Mouse (Mus musculus): ENCODE measurements around the gene Atp2b2.
A peak's percentile ranks its signal among the peaks of the same experiment; 100 is the strongest.

Atp2b2 gene

DNA sequence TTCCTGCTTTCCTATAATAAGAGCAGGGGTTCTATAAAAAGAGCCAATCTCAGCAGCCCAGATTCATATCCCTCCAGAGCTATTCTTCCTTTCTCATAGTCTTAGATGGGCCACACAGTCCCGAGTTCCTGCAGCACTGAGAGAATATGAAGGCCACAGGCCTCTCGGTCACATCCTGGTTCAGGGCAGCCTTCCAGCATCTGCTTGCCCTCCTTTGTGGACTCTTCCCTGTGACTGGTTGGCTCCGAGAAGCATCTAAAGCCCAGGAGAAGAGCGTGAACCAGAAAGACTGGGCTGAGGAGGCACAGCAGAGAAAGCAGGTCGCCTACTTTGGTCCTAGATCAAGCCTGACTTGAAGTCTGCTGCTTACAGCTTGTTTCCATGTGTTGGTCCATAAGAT is 28.6 kb downstream of the Atp2b2 start:
- DNase-seq (ENCODE audit: extremely low read depth, low read depth, low spot score): no peak

DNA sequence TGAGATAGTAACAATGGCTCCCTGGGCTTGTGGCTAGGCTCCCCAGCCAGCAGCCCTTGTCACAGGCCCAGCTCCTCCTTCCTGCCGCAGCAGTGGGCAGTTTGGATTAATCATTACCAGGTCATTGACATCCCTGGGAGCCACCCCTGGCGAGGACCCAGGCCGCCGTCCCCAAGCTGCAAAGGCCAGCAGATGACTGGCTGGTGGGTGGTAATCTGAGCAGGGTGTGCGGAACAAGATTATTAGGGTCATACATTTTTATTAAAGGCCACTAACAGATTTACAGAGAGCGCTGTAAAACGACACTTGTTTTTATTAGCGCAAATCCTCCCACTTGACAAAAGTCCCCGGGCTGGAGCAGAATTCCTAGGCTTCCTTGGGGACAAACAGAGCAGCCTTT is 29.6 kb downstream of the Atp2b2 start:
- DNase-seq (ENCODE audit: extremely low read depth, low read depth, low spot score): no peak

GRCm38 (mm10) chr6:114011976-114012375 is 30.4 kb downstream of the Atp2b2 start:
- DNase-seq (ENCODE audit: extremely low read depth, low read depth, low spot score): no peak

DNA sequence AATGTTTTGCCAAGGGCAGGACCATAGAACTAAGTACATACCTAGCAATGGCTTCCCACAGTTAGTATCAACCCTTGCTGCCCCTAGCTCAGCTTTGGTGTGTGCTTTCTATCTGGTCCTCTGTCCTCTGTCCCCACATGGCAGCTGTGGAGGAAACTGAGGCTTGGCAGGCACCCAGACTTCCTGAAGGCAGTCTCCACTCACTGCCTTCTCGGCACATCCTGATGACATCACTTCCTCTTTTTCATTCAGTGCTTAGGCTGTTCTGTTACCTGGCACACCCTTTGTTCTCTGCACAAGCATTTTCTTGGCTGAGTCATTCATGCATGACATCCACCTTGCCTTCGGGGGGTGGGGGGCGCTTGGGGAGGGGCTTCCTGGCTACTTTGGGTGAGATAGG is 38.6 kb downstream of the Atp2b2 start:
- no peak for DNase-seq (ENCODE audit: extremely low read depth, low read depth, low spot score)

DNA sequence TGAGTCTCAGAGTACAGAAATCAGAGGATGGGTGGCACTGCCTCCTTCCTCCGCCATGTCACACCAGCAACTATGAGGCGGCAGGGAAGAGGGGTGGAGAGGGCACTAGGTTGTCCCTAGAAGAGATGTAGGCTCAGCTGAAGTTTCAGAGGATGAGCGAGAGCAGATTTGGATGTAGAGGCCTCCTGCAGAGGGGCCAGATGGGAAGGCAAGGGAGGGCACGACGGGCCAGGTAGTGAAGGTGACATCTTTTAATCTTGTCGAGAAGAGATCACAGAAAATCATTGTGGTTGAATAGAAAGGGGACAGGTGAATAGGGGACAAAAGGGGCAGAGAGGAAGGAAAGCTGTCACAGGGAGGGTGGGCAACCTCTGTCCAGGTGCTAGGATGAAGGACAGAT is 41.5 kb downstream of the Atp2b2 start:
- no peak for DNase-seq (ENCODE audit: extremely low read depth, low read depth, low spot score)

- DNase-seq (ENCODE audit: extremely low read depth, low read depth, low spot score): no peak
Observed at GRCm38 (mm10) chr6:114000304-114000703, 42.1 kb downstream of the Atp2b2 start.

DNA sequence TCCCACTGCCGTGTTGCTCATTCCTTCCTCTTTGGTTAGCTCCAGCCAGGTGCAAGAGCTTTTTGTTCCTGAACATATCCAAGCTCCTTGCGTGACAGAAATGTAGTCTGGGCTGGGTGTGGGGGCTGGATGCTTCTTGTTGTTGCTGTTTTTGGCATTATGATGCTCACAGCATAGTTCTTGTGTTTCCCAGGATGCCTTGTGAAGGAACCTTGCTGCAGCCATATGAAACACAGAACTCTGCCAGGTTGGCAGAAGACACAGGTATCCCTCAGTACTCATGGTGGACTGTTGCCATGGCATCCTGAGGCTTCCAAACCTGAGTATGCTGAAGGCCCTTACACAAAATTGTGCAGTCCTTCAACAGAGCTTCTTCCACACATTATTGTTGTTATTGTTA is 44.0 kb downstream of the Atp2b2 start:
- no peak for DNase-seq (ENCODE audit: extremely low read depth, low read depth, low spot score)

- DNase-seq (ENCODE audit: extremely low read depth, low read depth, low spot score): no peak
Observed at GRCm38 (mm10) chr6:113994176-113994575, 48.2 kb downstream of the Atp2b2 start.

DNA sequence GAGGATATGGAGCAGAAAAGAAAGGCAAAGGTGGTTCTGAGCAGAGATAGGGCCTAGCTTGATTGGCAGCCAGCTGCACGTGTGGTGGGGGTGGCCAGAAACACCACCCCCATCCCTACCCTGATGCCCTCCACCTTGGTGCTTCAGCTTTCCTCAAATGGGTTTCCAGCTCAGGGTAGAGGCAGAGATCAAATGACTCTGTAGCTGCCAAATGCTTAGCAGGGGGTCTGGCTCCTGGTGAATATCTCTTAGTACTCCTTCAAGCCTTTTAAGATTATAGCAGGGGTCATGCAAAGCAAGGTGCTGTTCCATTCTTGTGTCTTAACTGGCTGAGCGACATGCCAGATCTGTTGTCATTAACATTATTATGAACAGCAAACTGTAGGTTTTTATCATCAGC is 50.3 kb downstream of the Atp2b2 start:
- DNase-seq (ENCODE audit: extremely low read depth, low read depth, low spot score): no peak

DNA sequence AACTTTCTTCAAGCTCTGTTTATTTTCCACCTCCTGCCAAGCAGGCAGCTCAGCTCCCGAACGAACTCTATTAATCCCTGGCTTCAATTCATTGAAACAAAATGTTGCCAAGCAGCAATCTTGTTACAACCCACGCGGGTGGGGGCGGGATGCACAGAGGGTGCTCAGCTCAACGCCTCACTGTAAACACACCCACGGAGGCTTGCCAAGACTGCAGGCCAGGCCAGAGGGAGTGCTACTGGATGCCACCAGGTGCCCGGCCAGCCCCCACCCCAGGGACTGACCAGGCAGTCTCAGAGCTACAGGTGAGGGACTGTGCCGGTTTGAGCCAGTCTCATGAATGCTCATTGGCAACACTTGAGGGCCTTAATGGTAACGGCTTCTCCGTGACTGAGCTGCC is 50.9 kb downstream of the Atp2b2 start:
- peak; percentile 5 for DNase-seq (ENCODE audit: extremely low read depth, low read depth, low spot score)

GRCm38 (mm10) chr6:113990044-113990443 is 52.4 kb downstream of the Atp2b2 start:
- DNase-seq (ENCODE audit: extremely low read depth, low read depth, low spot score): no peak

GRCm38 (mm10) chr6:113988521-113988920 is 53.9 kb downstream of the Atp2b2 start:
- DNase-seq (ENCODE audit: extremely low read depth, low read depth, low spot score): no peak

- no peak for DNase-seq (ENCODE audit: extremely low read depth, low read depth, low spot score)
Observed at GRCm38 (mm10) chr6:113986671-113987070, 55.7 kb downstream of the Atp2b2 start.

- DNase-seq (ENCODE audit: extremely low read depth, low read depth, low spot score): no peak
Observed at GRCm38 (mm10) chr6:113978673-113979072, 63.7 kb downstream of the Atp2b2 start.

- no peak for DNase-seq (ENCODE audit: extremely low read depth, low read depth, low spot score)
Observed at GRCm38 (mm10) chr6:113978091-113978650, 64.2 kb downstream of the Atp2b2 start.

DNA sequence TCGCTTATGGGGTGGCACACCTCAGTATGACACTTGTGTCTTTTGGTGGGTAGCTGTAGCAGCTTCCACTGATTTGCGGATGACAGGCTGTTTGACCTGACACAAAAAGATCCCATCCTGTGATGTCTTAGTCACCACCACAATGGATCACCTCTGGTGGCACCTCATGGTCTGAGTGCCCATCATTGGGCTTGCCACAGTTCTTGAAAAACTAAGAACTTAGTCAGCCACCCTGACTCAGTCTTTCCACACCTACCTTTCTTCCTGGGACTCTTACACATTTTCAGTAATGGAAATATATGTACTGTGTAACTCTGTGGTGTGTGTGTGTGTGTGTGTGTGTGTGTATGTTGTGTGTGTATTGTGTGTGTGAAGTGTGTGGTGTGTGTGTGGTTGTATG is 71.5 kb downstream of the Atp2b2 start:
- DNase-seq (ENCODE audit: extremely low read depth, low read depth, low spot score): no peak

GRCm38 (mm10) chr6:113970464-113970863 is 71.9 kb downstream of the Atp2b2 start:
- no peak for DNase-seq (ENCODE audit: extremely low read depth, low read depth, low spot score)

GRCm38 (mm10) chr6:113969751-113970150 is 72.7 kb downstream of the Atp2b2 start:
- DNase-seq (ENCODE audit: extremely low read depth, low read depth, low spot score): no peak

DNA sequence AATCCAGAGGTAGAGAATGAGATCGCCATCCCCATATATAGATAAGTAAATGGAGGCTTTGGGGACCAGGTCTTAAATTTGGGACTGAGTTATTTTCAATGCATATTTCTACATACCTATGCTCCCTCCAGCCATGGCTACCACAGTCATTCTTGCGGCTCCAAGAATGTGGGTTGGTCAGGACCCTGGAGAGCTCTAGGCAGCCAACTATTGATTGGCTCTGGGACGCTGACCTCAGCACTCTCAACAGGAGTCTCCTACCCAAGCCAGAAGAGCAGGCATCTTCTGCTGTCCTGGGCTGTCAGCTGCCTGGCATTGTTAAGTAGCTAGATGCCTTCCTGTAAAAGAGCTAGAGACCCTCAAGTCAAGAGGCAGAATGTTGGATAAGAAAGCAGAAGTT is 79.6 kb downstream of the Atp2b2 start:
- DNase-seq (ENCODE audit: extremely low read depth, low read depth, low spot score): no peak

DNA sequence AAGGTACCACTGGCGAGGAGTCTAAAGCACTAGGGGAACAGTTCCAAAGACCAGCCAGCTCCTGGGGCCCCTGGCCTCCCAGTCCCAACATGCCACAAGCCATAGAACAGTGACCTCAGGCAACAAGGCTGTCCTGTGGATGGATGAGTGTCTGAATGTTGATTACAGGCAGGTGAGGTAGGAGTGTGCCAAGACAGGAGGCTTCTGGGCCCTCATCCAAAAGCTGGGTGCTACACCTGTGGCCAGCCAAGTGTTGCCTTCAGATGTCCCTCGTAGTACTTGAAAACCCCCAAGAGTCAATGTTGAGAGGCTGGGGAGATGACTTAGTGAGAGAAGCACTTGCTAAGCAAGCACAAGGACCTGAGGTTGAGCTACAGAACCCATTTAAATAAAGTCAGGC is 80.8 kb downstream of the Atp2b2 start:
- DNase-seq (ENCODE audit: extremely low read depth, low read depth, low spot score): no peak

DNA sequence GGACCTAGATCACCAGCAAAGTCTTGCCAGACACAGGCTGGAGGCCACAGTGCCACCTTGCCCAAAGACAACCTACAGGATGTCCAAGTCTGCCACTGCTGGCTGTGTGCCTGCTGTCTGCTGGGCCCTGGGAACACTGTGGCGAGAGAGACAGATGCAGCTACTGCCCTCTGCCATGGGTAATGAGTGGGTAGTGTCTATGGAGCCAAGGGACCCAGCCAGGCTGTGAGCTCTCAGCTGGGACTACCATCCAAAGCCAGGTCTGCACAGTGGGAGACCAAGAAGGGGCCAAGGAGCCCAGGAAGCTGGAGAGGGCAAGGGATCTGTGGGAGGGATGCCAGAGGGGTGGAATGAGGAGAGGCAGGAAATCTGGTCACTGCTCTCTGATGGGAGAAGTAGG is 83.1 kb downstream of the Atp2b2 start:
- no peak for DNase-seq (ENCODE audit: extremely low read depth, low read depth, low spot score)

DNA sequence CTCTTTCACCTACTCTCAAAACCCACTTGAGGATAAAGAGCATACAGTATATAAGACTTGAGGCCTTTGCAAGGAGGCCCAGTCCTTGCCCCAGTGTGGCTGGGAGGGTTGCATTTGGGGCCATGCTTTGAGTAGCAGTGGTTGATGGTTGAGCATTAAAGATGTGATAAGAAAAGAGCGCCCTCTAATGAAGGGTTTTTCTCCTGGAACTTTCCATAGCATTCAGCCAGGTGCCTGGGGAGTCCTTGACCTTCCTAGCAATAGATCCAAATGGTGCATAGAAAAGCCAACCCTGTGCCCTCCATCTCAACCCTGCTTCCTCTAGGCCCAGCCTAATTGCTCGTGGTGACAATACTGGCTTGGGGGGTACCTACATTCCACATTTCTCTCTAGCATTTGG is 83.7 kb downstream of the Atp2b2 start:
- DNase-seq (ENCODE audit: extremely low read depth, low read depth, low spot score): no peak

- DNase-seq (ENCODE audit: extremely low read depth, low read depth, low spot score): no peak
Observed at GRCm38 (mm10) chr6:113958003-113958402, 84.4 kb downstream of the Atp2b2 start.
